Mouse (Mus musculus): ENCODE data around the gene Ppp1r7. TPM values are rescaled to one million over a fixed set of nuclear protein-coding genes. Genes with fewer than 3 reads are reported as not detected.
A peak's percentile ranks its signal among the peaks of the same experiment; 100 is the strongest.
"Not testable (repeated sequence)": the region's sequence is repeated elsewhere in the genome, so short reads cannot be mapped to it uniquely, and the experiment has no call there.

Ppp1r7 gene
- 75.1 and 75.2 TPM in 2 replicates for polyA plus RNA-seq (2014; fragmentation: Nextera tagmentation; extraction: Ambion mirVana)

GRCm38 (mm10) chr1:93342648-93343503 lies at the start of gene Ppp1r7, which contains the start of gene Pask:
Gene Ppp1r7 (plus strand): TSS chr1:93342854.
Gene Pask (minus strand): TSS chr1:93343482.
- Histone ChIP-seq H3K4me2 (ENCODE audit: low read depth, severe bottlenecking) (peak within 1 kb of the TSS; percentile 79), H3K27me3 (ENCODE audit: control insufficient read depth, insufficient read depth, low read length) (no peaks in the 10 kb centered on the region), H3K36me3 (ENCODE audit: control insufficient read depth, insufficient read depth, low read length) (peaks cover 6% of the 10 kb centered on the region), H3K9ac (ENCODE audit: low read length) (peak within 1 kb of the TSS; percentile 86), H3K9me3 (ENCODE audit: control insufficient read depth, low read length) (no peaks in the 10 kb centered on the region), H3K4me1 (ENCODE audit: control insufficient read depth, insufficient read depth, low read length) (peaks cover 8% of the 10 kb centered on the region; the same call in 1 of the 2 replicates), H3K27ac (replicated peaks; ENCODE audit: low read depth, low read length) (0 out of 2 replicates have a peak within 1 kb of the TSS, but pooled peaks have one; percentile 25), H3K4me3 (ENCODE audit: low read depth, low read length) (peak within 1 kb of the TSS; percentile 91)
- under 1% methylated on average over 63 of the region's 63 CpGs for WGBS
- peak; percentile 93 for ATAC-seq (ENCODE audit: insufficient number of reproducible peaks, low FRiP score, low TSS enrichment, low read depth)
- DNase-seq (ENCODE audit: low spot score), result peak; percentile 100

DNA sequence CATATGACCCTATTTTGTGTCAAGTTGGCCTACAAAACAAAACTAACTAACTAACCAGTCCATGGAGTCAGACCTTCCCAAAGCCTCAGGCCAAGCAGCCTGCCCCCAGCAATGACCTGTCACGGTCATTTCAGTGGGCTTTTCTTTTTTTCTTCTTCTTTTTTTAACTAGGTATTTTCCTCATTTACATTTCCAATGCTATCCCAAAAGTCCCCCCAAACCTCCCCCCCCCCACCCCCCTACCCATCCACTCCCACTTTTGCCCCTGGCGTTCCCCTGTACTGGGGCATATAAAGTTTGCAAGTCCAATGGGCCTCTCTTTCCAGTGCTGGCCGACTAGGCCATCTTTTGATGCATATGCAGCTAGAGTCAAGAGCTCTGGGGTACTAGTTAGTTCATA lies 48.2 kb upstream of the Ppp1r7 start:
- H3K36me3 ChIP-seq (ENCODE audit: control insufficient read depth, insufficient read depth, low read length), result peaks cover 11% of the 10 kb centered on the region
- not testable (repeated sequence) for H3K4me1 ChIP-seq (ENCODE audit: control insufficient read depth, insufficient read depth, low read length); H3K4me3 ChIP-seq (ENCODE audit: low read depth, low read length); H3K9me3 ChIP-seq (ENCODE audit: control insufficient read depth, low read length); ATAC-seq (ENCODE audit: insufficient number of reproducible peaks, low FRiP score, low TSS enrichment, low read depth); H3K4me2 ChIP-seq (ENCODE audit: low read depth, severe bottlenecking); H3K27me3 ChIP-seq (ENCODE audit: control insufficient read depth, insufficient read depth, low read length); H3K9ac ChIP-seq (ENCODE audit: low read length); H3K27ac ChIP-seq (replicated peaks; ENCODE audit: low read depth, low read length)
- 79% methylated on average over 3 of the region's 3 CpGs for WGBS
- peak; percentile 36 for DNase-seq (ENCODE audit: low spot score)

GRCm38 (mm10) chr1:93299791-93300190 lies 42.9 kb upstream of the Ppp1r7 start:
- Histone ChIP-seq H3K4me2 (ENCODE audit: low read depth, severe bottlenecking) (no peak overlapping the region), H3K4me1 (ENCODE audit: control insufficient read depth, insufficient read depth, low read length) (no peaks in the 10 kb centered on the region), H3K27ac (replicated peaks; ENCODE audit: low read depth, low read length) (no peak overlapping the region), H3K9me3 (ENCODE audit: control insufficient read depth, low read length) (no peaks in the 10 kb centered on the region), H3K4me3 (ENCODE audit: low read depth, low read length) (no peak overlapping the region), H3K27me3 (ENCODE audit: control insufficient read depth, insufficient read depth, low read length) (no peaks in the 10 kb centered on the region), H3K9ac (ENCODE audit: low read length) (no peak overlapping the region), H3K36me3 (ENCODE audit: control insufficient read depth, insufficient read depth, low read length) (peaks cover 27% of the 10 kb centered on the region)
- 81% methylated on average over 4 of the region's 4 CpGs for WGBS
- no peak for DNase-seq (ENCODE audit: low spot score)
- no peak for ATAC-seq (ENCODE audit: insufficient number of reproducible peaks, low FRiP score, low TSS enrichment, low read depth)

- ATAC-seq (ENCODE audit: insufficient number of reproducible peaks, low FRiP score, low TSS enrichment, low read depth) (no peak), DNase-seq (ENCODE audit: low spot score) (no peak)
- Histone ChIP-seq H3K27me3 (ENCODE audit: control insufficient read depth, insufficient read depth, low read length) (no peaks in the 10 kb centered on the region), H3K9ac (ENCODE audit: low read length) (no peak overlapping the region), H3K36me3 (ENCODE audit: control insufficient read depth, insufficient read depth, low read length) (peaks cover 25% of the 10 kb centered on the region), H3K4me1 (ENCODE audit: control insufficient read depth, insufficient read depth, low read length) (no peaks in the 10 kb centered on the region), H3K27ac (replicated peaks; ENCODE audit: low read depth, low read length) (no peak overlapping the region), H3K4me3 (ENCODE audit: low read depth, low read length) (no peak overlapping the region), H3K4me2 (ENCODE audit: low read depth, severe bottlenecking) (no peak overlapping the region), H3K9me3 (ENCODE audit: control insufficient read depth, low read length) (no peaks in the 10 kb centered on the region)
- WGBS, result 83% methylated on average over 3 of the region's 3 CpGs
Measured at GRCm38 (mm10) chr1:93300578-93300977, 42.1 kb upstream of the Ppp1r7 start.

GRCm38 (mm10) chr1:93305581-93306337 lies 36.9 kb upstream of the Ppp1r7 start, which contains the start of gene Mterf4:
Gene Mterf4 (minus strand): TSS chr1:93305915.
- 9% methylated on average over 36 of the region's 36 CpGs for WGBS
- H3K36me3 ChIP-seq (ENCODE audit: control insufficient read depth, insufficient read depth, low read length), result peaks cover 18% of the 10 kb centered on the region
- no peaks in the 10 kb centered on the region for H3K27me3 ChIP-seq (ENCODE audit: control insufficient read depth, insufficient read depth, low read length)
- no peak within 1 kb of the TSS for H3K27ac ChIP-seq (replicated peaks; ENCODE audit: low read depth, low read length)
- peak; percentile 90 for DNase-seq (ENCODE audit: low spot score)
- peak within 1 kb of the TSS; percentile 72 for H3K4me3 ChIP-seq (ENCODE audit: low read depth, low read length)
- H3K4me2 ChIP-seq (ENCODE audit: low read depth, severe bottlenecking), result peak within 1 kb of the TSS; percentile 56
- peak within 1 kb of the TSS; percentile 75 for H3K9ac ChIP-seq (ENCODE audit: low read length)
- H3K4me1 ChIP-seq (ENCODE audit: control insufficient read depth, insufficient read depth, low read length), result no peaks in the 10 kb centered on the region
- H3K9me3 ChIP-seq (ENCODE audit: control insufficient read depth, low read length), result no peaks in the 10 kb centered on the region
- ATAC-seq (ENCODE audit: insufficient number of reproducible peaks, low FRiP score, low TSS enrichment, low read depth), result peak; percentile 83

DNA sequence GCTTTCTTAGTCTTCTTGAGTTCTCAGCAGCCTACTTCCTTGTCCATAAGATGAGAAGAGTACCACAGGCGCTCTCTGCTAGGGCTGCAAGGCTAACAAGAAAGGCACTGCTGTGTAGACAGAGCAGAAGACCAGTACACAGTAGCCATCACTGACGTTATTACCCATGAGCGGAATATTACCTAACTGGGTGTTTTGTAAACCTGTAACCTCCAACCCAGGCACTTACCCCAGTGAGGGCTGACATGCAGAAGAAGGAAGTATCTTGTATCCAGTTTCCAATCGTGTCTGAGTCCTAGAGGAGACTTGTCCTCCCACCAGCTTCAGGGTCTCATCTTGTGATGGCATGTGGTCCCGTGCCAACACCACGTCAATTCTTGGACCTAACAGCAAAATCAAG lies 18.7 kb upstream of the Ppp1r7 start:
- no peaks in the 10 kb centered on the region for H3K9me3 ChIP-seq (ENCODE audit: control insufficient read depth, low read length)
- no peak overlapping the region for H3K4me2 ChIP-seq (ENCODE audit: low read depth, severe bottlenecking)
- DNase-seq (ENCODE audit: low spot score), result no peak
- H3K9ac ChIP-seq (ENCODE audit: low read length), result no peak overlapping the region
- ATAC-seq (ENCODE audit: insufficient number of reproducible peaks, low FRiP score, low TSS enrichment, low read depth), result no peak
- no peak overlapping the region for H3K4me3 ChIP-seq (ENCODE audit: low read depth, low read length)
- H3K36me3 ChIP-seq (ENCODE audit: control insufficient read depth, insufficient read depth, low read length), result peaks cover 19% of the 10 kb centered on the region
- H3K4me1 ChIP-seq (ENCODE audit: control insufficient read depth, insufficient read depth, low read length), result no peaks in the 10 kb centered on the region
- WGBS, result 89% methylated on average over 6 of the region's 6 CpGs
- no peaks in the 10 kb centered on the region for H3K27me3 ChIP-seq (ENCODE audit: control insufficient read depth, insufficient read depth, low read length)
- H3K27ac ChIP-seq (replicated peaks; ENCODE audit: low read depth, low read length), result no peak overlapping the region

GRCm38 (mm10) chr1:93326446-93326845 lies 16.2 kb upstream of the Ppp1r7 start:
- Histone ChIP-seq H3K4me1 (ENCODE audit: control insufficient read depth, insufficient read depth, low read length) (no peaks in the 10 kb centered on the region), H3K9me3 (ENCODE audit: control insufficient read depth, low read length) (no peaks in the 10 kb centered on the region), H3K27ac (replicated peaks; ENCODE audit: low read depth, low read length) (no peak overlapping the region), H3K27me3 (ENCODE audit: control insufficient read depth, insufficient read depth, low read length) (no peaks in the 10 kb centered on the region), H3K4me2 (ENCODE audit: low read depth, severe bottlenecking) (no peak overlapping the region), H3K9ac (ENCODE audit: low read length) (no peak overlapping the region), H3K4me3 (ENCODE audit: low read depth, low read length) (no peak overlapping the region), H3K36me3 (ENCODE audit: control insufficient read depth, insufficient read depth, low read length) (peaks cover 9% of the 10 kb centered on the region)
- DNase-seq (ENCODE audit: low spot score), result no peak
- ATAC-seq (ENCODE audit: insufficient number of reproducible peaks, low FRiP score, low TSS enrichment, low read depth), result no peak
- WGBS, result 94% methylated on average over 3 of the region's 3 CpGs

- H3K4me3 ChIP-seq (ENCODE audit: low read depth, low read length), result no peak overlapping the region
- H3K4me2 ChIP-seq (ENCODE audit: low read depth, severe bottlenecking), result no peak overlapping the region
- H3K4me1 ChIP-seq (ENCODE audit: control insufficient read depth, insufficient read depth, low read length), result no peaks in the 10 kb centered on the region
- no peak overlapping the region for H3K27ac ChIP-seq (replicated peaks; ENCODE audit: low read depth, low read length)
- no peak for DNase-seq (ENCODE audit: low spot score)
- no peaks in the 10 kb centered on the region for H3K27me3 ChIP-seq (ENCODE audit: control insufficient read depth, insufficient read depth, low read length)
- H3K9me3 ChIP-seq (ENCODE audit: control insufficient read depth, low read length), result no peaks in the 10 kb centered on the region
- H3K9ac ChIP-seq (ENCODE audit: low read length), result no peak overlapping the region
- no peak for ATAC-seq (ENCODE audit: insufficient number of reproducible peaks, low FRiP score, low TSS enrichment, low read depth)
- 82% methylated on average over 2 of the region's 2 CpGs for WGBS
- peaks cover 2% of the 10 kb centered on the region; the same call in 1 of the 2 replicates for H3K36me3 ChIP-seq (ENCODE audit: control insufficient read depth, insufficient read depth, low read length)
Measured at GRCm38 (mm10) chr1:93334621-93335020, 8.0 kb upstream of the Ppp1r7 start.

Data from limb, embryonic 11.5 days (tissue).